Mouse (Mus musculus) hindbrain, embryonic 15.5 days (tissue): ENCODE data around the gene Sap18b. TPM values are rescaled to one million over a fixed set of nuclear protein-coding genes. Genes with fewer than 3 reads are reported as not detected.

Experiments used
- ATAC-seq: fragments of 200-750 bp; cut with Nextera tagmentation; 2 replicates; pipeline ENCODE4 v1.8.0; 2017; ENCODE audit warnings: low read depth, moderate number of reproducible peaks, moderate TSS enrichment; ENCODE audit not compliant: low FRiP score
- H3K27ac ChIP-seq: fragments of 300-500 bp; sonication (generic); replicated peaks from 2 replicates; pipeline ENCODE4 v1.5.1; 2015; ENCODE audit warnings: mild to moderate bottlenecking, inconsistent platforms
- H3K27me3 ChIP-seq: fragments of 300-500 bp; sonication (generic); 2 replicates; pipeline ENCODE4 v1.6.1; 2015; ENCODE audit warnings: control low read depth, inconsistent platforms
- H3K36me3 ChIP-seq: fragments of 300-500 bp; sonication (generic); 2 replicates; pipeline ENCODE4 v1.6.1; 2015; ENCODE audit warnings: control low read depth, inconsistent platforms
- H3K4me1 ChIP-seq: fragments of 300-500 bp; sonication (generic); replicated peaks from 2 replicates; pipeline ENCODE4 v1.6.1; 2015; ENCODE audit warnings: control low read depth, inconsistent platforms
- H3K4me2 ChIP-seq: fragments of 300-500 bp; sonication (generic); 2 replicates; pipeline ENCODE4 v1.6.1; 2015; ENCODE audit warnings: moderate library complexity, mild to moderate bottlenecking, inconsistent platforms
- H3K4me3 ChIP-seq: fragments of 300-500 bp; sonication (generic); 2 replicates; pipeline ENCODE4 v1.5.1; 2015; ENCODE audit warnings: mild to moderate bottlenecking, inconsistent platforms
- H3K9ac ChIP-seq: fragments of 300-500 bp; sonication (generic); 2 replicates; pipeline ENCODE4 v1.6.1; 2015; ENCODE audit warnings: inconsistent platforms
- H3K9me3 ChIP-seq: fragments of 300-500 bp; sonication (generic); 2 replicates; pipeline ENCODE4 v1.6.1; 2016; ENCODE audit warnings: control low read depth, inconsistent platforms
- WGBS: fragments of 180-500 bp; shearing (Covaris S2); methylation state at CpG from one replicate; pipeline ENCODE4 v1.1.7; 2015; 5-methylcytosine and 5-hydroxymethylcytosine counted together
- polyA plus RNA-seq: library from polyadenylated mRNA; unstranded; fragments of >200 nt; fragmentation: Nextera tagmentation; extraction: Ambion mirVana; gene quantifications from 2 replicates; pipeline ENCODE4 v1.2.1, GENCODE M21; 2015

Gene Sap18b
- polyA plus RNA-seq, 1 experiment from 2014 or later, result 235 TPM

- no peaks in the 10 kb centered on the region for H3K9me3 ChIP-seq
- no peak for ATAC-seq
- H3K27ac ChIP-seq, result no peak overlapping the region
- 80% methylated on average over 3 of the region's 3 CpGs for WGBS
- peaks cover 13% of the 10 kb centered on the region for H3K4me1 ChIP-seq
- no peaks in the 10 kb centered on the region for H3K36me3 ChIP-seq
- no peak overlapping the region for H3K4me2 ChIP-seq
- no peak overlapping the region for H3K4me3 ChIP-seq
- H3K27me3 ChIP-seq, result no peaks in the 10 kb centered on the region
- H3K9ac ChIP-seq, result no peak overlapping the region
Measured at GRCm38 (mm10) chr8:95830144-95830543, 5.0 kb downstream of the Sap18b start.

- Histone ChIP-seq H3K9me3 (no peaks in the 10 kb centered on the region), H3K4me1 (peaks cover 13% of the 10 kb centered on the region), H3K9ac (peak overlapping the region; percentile 7), H3K27ac (no peak overlapping the region), H3K36me3 (0 out of 2 replicates have a peak, but pooled peaks cover 10% of the 10 kb centered on the region), H3K4me2 (peak overlapping the region; percentile 54), H3K27me3 (no peaks in the 10 kb centered on the region), H3K4me3 (peak overlapping the region; percentile 29)
- ATAC-seq, result peak; percentile 65
- WGBS, result 15% methylated on average over 16 of the region's 16 CpGs
Measured at GRCm38 (mm10) chr8:95832603-95833434, 7.7 kb downstream of the Sap18b start.

- peak; percentile 67 for ATAC-seq
- WGBS, result 1% methylated on average over 16 of the region's 16 CpGs
Measured at GRCm38 (mm10) chr8:95833435-95833984, 8.4 kb downstream of the Sap18b start.

GRCm38 (mm10) chr8:95835891-95836290, 10.7 kb downstream of the Sap18b start:
- WGBS, result 76% methylated on average over 4 of the region's 4 CpGs
- no peak overlapping the region for H3K4me3 ChIP-seq
- H3K27me3 ChIP-seq, result no peaks in the 10 kb centered on the region
- H3K4me2 ChIP-seq, result no peak overlapping the region
- peaks cover 13% of the 10 kb centered on the region for H3K4me1 ChIP-seq
- no peak overlapping the region for H3K27ac ChIP-seq
- no peak overlapping the region for H3K9ac ChIP-seq
- ATAC-seq, result no peak
- no peaks in the 10 kb centered on the region for H3K9me3 ChIP-seq
- peaks cover 27% of the 10 kb centered on the region; the same call in 1 of the 2 replicates for H3K36me3 ChIP-seq

More at GRCm38 (mm10) chr8:95833435-95833984, 8.4 kb downstream of the Sap18b start:
- Histone ChIP-seq H3K9me3 (no peaks in the 10 kb centered on the region), H3K27ac (no peak overlapping the region), H3K4me3 (peak overlapping the region; percentile 29), H3K4me1 (peaks cover 13% of the 10 kb centered on the region), H3K27me3 (no peaks in the 10 kb centered on the region), H3K9ac (peak overlapping the region; percentile 7), H3K4me2 (peak overlapping the region; percentile 54), H3K36me3 (0 out of 2 replicates have a peak, but pooled peaks cover 10% of the 10 kb centered on the region)

GRCm38 (mm10) chr8:95837266-95837665, 12.1 kb downstream of the Sap18b start:
- WGBS, result 95% methylated on average over 10 of the region's 10 CpGs
- Histone ChIP-seq H3K27ac (no peak overlapping the region), H3K4me3 (no peak overlapping the region), H3K27me3 (no peaks in the 10 kb centered on the region), H3K36me3 (peaks cover 40% of the 10 kb centered on the region), H3K9ac (no peak overlapping the region), H3K4me1 (peaks cover 13% of the 10 kb centered on the region), H3K4me2 (no peak overlapping the region), H3K9me3 (no peaks in the 10 kb centered on the region)
- no peak for ATAC-seq

- Histone ChIP-seq H3K36me3 (peaks cover 56% of the 10 kb centered on the region), H3K27me3 (no peaks in the 10 kb centered on the region), H3K9ac (no peak overlapping the region), H3K9me3 (no peaks in the 10 kb centered on the region), H3K4me1 (no peaks in the 10 kb centered on the region), H3K4me3 (no peak overlapping the region), H3K27ac (no peak overlapping the region), H3K4me2 (no peak overlapping the region)
- no peak for ATAC-seq
- 96% methylated on average over 4 of the region's 4 CpGs for WGBS
Measured at GRCm38 (mm10) chr8:95839289-95839688, 14.1 kb downstream of the Sap18b start.

GRCm38 (mm10) chr8:95841436-95841835, 16.3 kb downstream of the Sap18b start:
- no peaks in the 10 kb centered on the region for H3K27me3 ChIP-seq
- no peak for ATAC-seq
- no peaks in the 10 kb centered on the region for H3K4me1 ChIP-seq
- H3K27ac ChIP-seq, result no peak overlapping the region
- 93% methylated on average over 15 of the region's 15 CpGs for WGBS
- H3K9ac ChIP-seq, result no peak overlapping the region
- H3K4me2 ChIP-seq, result no peak overlapping the region
- H3K4me3 ChIP-seq, result no peak overlapping the region
- H3K36me3 ChIP-seq, result peaks cover 63% of the 10 kb centered on the region
- H3K9me3 ChIP-seq, result no peaks in the 10 kb centered on the region

- peaks cover 57% of the 10 kb centered on the region for H3K36me3 ChIP-seq
Measured at GRCm38 (mm10) chr8:95843968-95844367, 18.8 kb downstream of the Sap18b start.

GRCm38 (mm10) chr8:95845026-95845425, 19.9 kb downstream of the Sap18b start:
- Histone ChIP-seq H3K27ac (no peak overlapping the region), H3K9ac (no peak overlapping the region), H3K9me3 (no peaks in the 10 kb centered on the region), H3K36me3 (peaks cover 52% of the 10 kb centered on the region), H3K27me3 (no peaks in the 10 kb centered on the region), H3K4me3 (no peak overlapping the region), H3K4me2 (no peak overlapping the region), H3K4me1 (no peaks in the 10 kb centered on the region)
- ATAC-seq, result no peak
- 90% methylated on average over 7 of the region's 7 CpGs for WGBS

More at GRCm38 (mm10) chr8:95843968-95844367, 18.8 kb downstream of the Sap18b start:
- Histone ChIP-seq H3K9ac (no peak overlapping the region), H3K9me3 (no peaks in the 10 kb centered on the region), H3K27me3 (no peaks in the 10 kb centered on the region), H3K4me3 (no peak overlapping the region), H3K27ac (no peak overlapping the region), H3K4me2 (no peak overlapping the region), H3K4me1 (no peaks in the 10 kb centered on the region)
- 94% methylated on average over 6 of the region's 6 CpGs for WGBS
- no peak for ATAC-seq

GRCm38 (mm10) chr8:95848061-95848551, 23.0 kb downstream of the Sap18b start:
- WGBS, result 84% methylated on average over 24 of the region's 24 CpGs
- H3K36me3 ChIP-seq, result peaks cover 28% of the 10 kb centered on the region
- H3K27me3 ChIP-seq, result no peaks in the 10 kb centered on the region

GRCm38 (mm10) chr8:95848734-95849464, 23.8 kb downstream of the Sap18b start:
- H3K4me3 ChIP-seq, result no peak overlapping the region
- H3K27ac ChIP-seq, result no peak overlapping the region
- H3K27me3 ChIP-seq, result no peaks in the 10 kb centered on the region
- H3K9ac ChIP-seq, result no peak overlapping the region
- no peaks in the 10 kb centered on the region for H3K9me3 ChIP-seq
- ATAC-seq, result no peak
- no peak overlapping the region for H3K4me2 ChIP-seq
- H3K36me3 ChIP-seq, result peaks cover 20% of the 10 kb centered on the region
- 92% methylated on average over 19 of the region's 19 CpGs for WGBS
- peaks cover 14% of the 10 kb centered on the region for H3K4me1 ChIP-seq

More at GRCm38 (mm10) chr8:95848061-95848551, 23.0 kb downstream of the Sap18b start:
- no peak overlapping the region for H3K4me3 ChIP-seq
- H3K4me2 ChIP-seq, result no peak overlapping the region
- peaks cover 10% of the 10 kb centered on the region for H3K4me1 ChIP-seq
- no peak for ATAC-seq
- no peak overlapping the region for H3K9ac ChIP-seq
- H3K9me3 ChIP-seq, result no peaks in the 10 kb centered on the region
- no peak overlapping the region for H3K27ac ChIP-seq

- Histone ChIP-seq H3K4me3 (no peak overlapping the region), H3K4me2 (no peak overlapping the region), H3K4me1 (peaks cover 14% of the 10 kb centered on the region), H3K9me3 (no peaks in the 10 kb centered on the region), H3K9ac (no peak overlapping the region), H3K27ac (no peak overlapping the region), H3K36me3 (peaks cover 8% of the 10 kb centered on the region; the same call in 1 of the 2 replicates), H3K27me3 (no peaks in the 10 kb centered on the region)
- ATAC-seq, result no peak
- 96% methylated on average over 2 of the region's 2 CpGs for WGBS
Measured at GRCm38 (mm10) chr8:95850326-95850725, 25.2 kb downstream of the Sap18b start.
